Mouse (Mus musculus) limb, embryonic 14.5 days (tissue): ENCODE measurements around the gene Tle6. TPM values are rescaled to one million over a fixed set of nuclear protein-coding genes. Genes with fewer than 3 reads are reported as not detected.

ENCODE experiments used
- ATAC-seq: fragments of 200-750 bp; cut with Nextera tagmentation; 2 replicates; pipeline ENCODE4 v1.8.0; 2017; ENCODE audit warnings: low read depth, moderate number of reproducible peaks, moderate TSS enrichment; ENCODE audit not compliant: low FRiP score
- DNase-seq: peaks from one replicate; pipeline ENCODE4 v3.0.0-alpha.2; 2015; ENCODE audit warnings: low spot score
- H3K27ac ChIP-seq: fragments of 300-500 bp; sonication (generic); replicated peaks from 2 replicates; pipeline ENCODE4 v1.5.1; 2014; ENCODE audit warnings: low read depth, mild to moderate bottlenecking, low read length, moderate library complexity, mixed read lengths
- H3K27me3 ChIP-seq: fragments of 300-500 bp; sonication (generic); 2 replicates; pipeline ENCODE4 v1.6.1; 2014; ENCODE audit warnings: low read length, mixed read lengths; ENCODE audit not compliant: control insufficient read depth, insufficient read depth
- H3K36me3 ChIP-seq: fragments of 300-500 bp; sonication (generic); 2 replicates; pipeline ENCODE4 v1.6.1; 2014; ENCODE audit warnings: mild to moderate bottlenecking, low read length, moderate library complexity, mixed read lengths; ENCODE audit not compliant: control insufficient read depth, insufficient read depth
- H3K4me1 ChIP-seq: fragments of 300-500 bp; sonication (generic); 2 replicates; pipeline ENCODE4 v1.6.1; 2014; ENCODE audit warnings: antibody characterized with exemption, low read length, mixed read lengths; ENCODE audit not compliant: control insufficient read depth, insufficient read depth
- H3K4me2 ChIP-seq: fragments of 300-500 bp; sonication (generic); replicated peaks from 2 replicates; pipeline ENCODE4 v1.6.1; 2014; ENCODE audit warnings: low read depth, mild to moderate bottlenecking, low read length, moderate library complexity; ENCODE audit not compliant: severe bottlenecking
- H3K4me3 ChIP-seq: fragments of 300-500 bp; sonication (generic); replicated peaks from 2 replicates; pipeline ENCODE4 v1.5.1; 2014; ENCODE audit warnings: low read length
- H3K9ac ChIP-seq: fragments of 300-500 bp; sonication (generic); 2 replicates; pipeline ENCODE4 v1.6.1; 2014; ENCODE audit warnings: mild to moderate bottlenecking, low read depth, low read length, moderate library complexity; ENCODE audit not compliant: severe bottlenecking
- H3K9me3 ChIP-seq: fragments of 300-500 bp; sonication (generic); 2 replicates; pipeline ENCODE4 v1.6.1; 2016; ENCODE audit warnings: low read length; ENCODE audit not compliant: control insufficient read depth
- POLR2A ChIP-seq: fragments of 200-500 bp; IDR thresholded peaks from 2 replicates; pipeline ENCODE4 v1.8.0; 2012; ENCODE audit warnings: inconsistent platforms, mild to moderate bottlenecking, moderate library complexity, borderline replicate concordance; ENCODE audit not compliant: insufficient read depth, insufficient read length; ENCODE audit errors: extremely low read depth
- WGBS: fragments of 180-500 bp; shearing (Covaris S2); extraction: QIAGEN DNeasy Blood & Tissue Kit; methylation state at CpG from one replicate; pipeline ENCODE4 v1.1.7; 2014; 5-methylcytosine and 5-hydroxymethylcytosine counted together
- polyA plus RNA-seq, 2 experiments: library from polyadenylated mRNA; depleted of rRNA in 1 of 2; stranded (reverse) in 1 of 2; unstranded in 1 of 2; fragments of >200 nt; fragmentation: Nextera tagmentation in 1 of 2; extraction: Ambion mirVana in 1 of 2; gene quantifications; 2 replicates each; pipeline versions ENCODE4 v1.2.1 to v1.2.3; 2012 to 2014

Gene Tle6
- polyA plus RNA-seq, 2 experiments: 9.2 to 24.2 TPM

- Histone ChIP-seq H3K9me3 (no peaks in the 10 kb centered on the region), H3K9ac (peak within 1 kb of the TSS; percentile 67), H3K27ac (peak within 1 kb of the TSS; percentile 85), H3K4me3 (peak within 1 kb of the TSS; percentile 65), H3K4me2 (peak within 1 kb of the TSS; percentile 69), H3K36me3 (peaks cover 37% of the 10 kb centered on the region), H3K4me1 (peaks cover 13% of the 10 kb centered on the region), H3K27me3 (no peaks in the 10 kb centered on the region)
- 4% methylated on average over 39 of the region's 40 CpGs for WGBS
- TF ChIP-seq POLR2A: 0 out of 2 replicates have a peak, but pooled peaks have one; percentile 4
- ATAC-seq (peak; percentile 92), DNase-seq (peak; percentile 95)
Observed at GRCm38 (mm10) chr10:81626994-81627835, 26.3 kb upstream of the Tle6 start, which contains the start of gene Sirt6. TSS of gene Sirt6 (minus strand) at chr10:81627797.

GRCm38 (mm10) chr10:81626101-81626993 is 25.5 kb upstream of the Tle6 start:
- DNase-seq (no peak), ATAC-seq (no peak)
- TF ChIP-seq POLR2A: no peak
- Histone ChIP-seq H3K36me3 (peaks cover 46% of the 10 kb centered on the region), H3K9ac (peak overlapping the region; percentile 67), H3K4me2 (peak overlapping the region; percentile 69), H3K27me3 (no peaks in the 10 kb centered on the region), H3K27ac (peak overlapping the region; percentile 67; the same call in 1 of the 2 replicates), H3K4me1 (peaks cover 13% of the 10 kb centered on the region), H3K4me3 (peak overlapping the region; percentile 65), H3K9me3 (no peaks in the 10 kb centered on the region)
- 88% methylated on average over 22 of the region's 22 CpGs for WGBS

DNA sequence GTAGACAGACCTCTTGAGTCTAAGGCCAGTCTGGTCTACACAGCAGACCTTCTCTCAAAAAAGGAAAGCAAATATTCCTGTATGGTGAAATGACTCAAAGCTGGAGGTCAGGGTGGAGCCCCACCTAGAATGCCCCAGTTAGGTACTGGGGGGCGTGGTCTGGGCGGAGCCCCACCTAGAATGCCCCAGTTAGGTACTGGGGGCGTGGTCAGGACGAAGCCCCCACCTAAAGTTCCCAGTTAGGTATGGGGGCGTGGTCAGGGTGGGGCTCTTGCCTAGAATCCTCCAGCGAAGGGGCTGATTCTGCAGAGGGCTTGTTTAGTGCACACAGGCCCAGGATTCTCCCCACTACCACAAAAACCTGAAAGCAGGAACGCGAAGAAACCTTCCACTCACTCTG is 22.6 kb upstream of the Tle6 start:
- Histone ChIP-seq H3K4me3 (no peak overlapping the region), H3K27ac (no peak overlapping the region), H3K27me3 (no peaks in the 10 kb centered on the region), H3K4me2 (no peak overlapping the region), H3K9me3 (no peaks in the 10 kb centered on the region), H3K9ac (no peak overlapping the region), H3K36me3 (peaks cover 52% of the 10 kb centered on the region), H3K4me1 (peaks cover 13% of the 10 kb centered on the region)
- ATAC-seq (no peak), DNase-seq (no peak)
- WGBS: 60% methylated on average over 8 of the region's 8 CpGs
- no peak for TF ChIP-seq POLR2A

DNA sequence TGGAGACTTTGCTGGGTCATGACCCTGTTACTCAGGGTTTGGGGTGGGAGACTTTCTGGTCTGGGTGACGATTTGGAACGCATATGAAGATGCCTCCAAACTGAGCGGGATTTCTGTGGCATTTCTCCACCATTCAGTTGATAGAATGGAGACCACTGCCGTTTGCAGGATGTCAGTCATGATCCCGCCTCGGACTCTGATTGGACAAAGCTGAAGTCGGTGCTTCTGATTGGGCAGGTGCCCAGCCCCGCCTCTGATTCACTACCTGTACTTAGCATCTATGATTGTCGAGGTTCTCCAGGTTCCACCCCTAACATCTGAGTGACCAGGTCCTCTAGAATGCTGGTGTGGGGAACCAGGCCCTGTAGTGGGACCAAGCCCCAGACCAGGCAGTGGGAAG is 19.9 kb upstream of the Tle6 start:
- H3K27ac ChIP-seq: no peak overlapping the region
- no peak for TF ChIP-seq POLR2A
- H3K4me3 ChIP-seq: no peak overlapping the region
- H3K27me3 ChIP-seq: no peaks in the 10 kb centered on the region
- H3K4me1 ChIP-seq: peaks cover 3% of the 10 kb centered on the region; the same call in 1 of the 2 replicates
- ATAC-seq: no peak
- 49% methylated on average over 9 of the region's 9 CpGs for WGBS
- H3K36me3 ChIP-seq: peaks cover 48% of the 10 kb centered on the region
- DNase-seq: no peak
- H3K9ac ChIP-seq: no peak overlapping the region
- no peaks in the 10 kb centered on the region for H3K9me3 ChIP-seq
- no peak overlapping the region for H3K4me2 ChIP-seq

DNA sequence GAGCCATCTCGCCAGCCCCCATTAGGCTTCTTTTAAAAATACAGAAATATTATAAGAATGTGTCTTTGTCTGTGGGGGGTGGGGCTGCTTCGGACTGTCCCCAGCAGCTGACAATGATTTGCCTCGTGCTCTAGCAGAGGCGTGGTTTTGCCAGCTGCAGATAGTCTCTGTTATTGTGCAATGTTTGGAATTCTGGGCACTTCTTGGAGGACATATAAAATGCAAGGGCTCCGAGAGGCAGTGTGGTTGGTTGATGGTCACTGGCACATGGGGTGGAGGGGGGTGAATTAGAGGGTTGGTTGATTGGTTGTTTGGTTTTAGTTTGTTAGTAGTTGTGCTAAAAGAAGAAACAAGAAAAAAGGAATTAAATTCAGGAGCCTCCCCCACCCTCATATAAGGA is 19.1 kb upstream of the Tle6 start:
- WGBS: 75% methylated on average over 5 of the region's 5 CpGs
- Histone ChIP-seq H3K27ac (no peak overlapping the region), H3K36me3 (peaks cover 40% of the 10 kb centered on the region), H3K4me3 (no peak overlapping the region), H3K27me3 (no peaks in the 10 kb centered on the region), H3K4me1 (peaks cover 11% of the 10 kb centered on the region), H3K9ac (no peak overlapping the region), H3K4me2 (no peak overlapping the region), H3K9me3 (no peaks in the 10 kb centered on the region)
- TF ChIP-seq POLR2A: no peak
- ATAC-seq: no peak
- no peak for DNase-seq
